Mouse (Mus musculus): ENCODE measurements around the gene 4930503B20Rik.

4930503B20Rik gene

GRCm38 (mm10) chr3:146650716-146651115 lies 401 bp downstream of the 4930503B20Rik start:
- no peak for DNase-seq

GRCm38 (mm10) chr3:146649311-146649894 lies 1.7 kb downstream of the 4930503B20Rik start:
- no peak for DNase-seq

DNA sequence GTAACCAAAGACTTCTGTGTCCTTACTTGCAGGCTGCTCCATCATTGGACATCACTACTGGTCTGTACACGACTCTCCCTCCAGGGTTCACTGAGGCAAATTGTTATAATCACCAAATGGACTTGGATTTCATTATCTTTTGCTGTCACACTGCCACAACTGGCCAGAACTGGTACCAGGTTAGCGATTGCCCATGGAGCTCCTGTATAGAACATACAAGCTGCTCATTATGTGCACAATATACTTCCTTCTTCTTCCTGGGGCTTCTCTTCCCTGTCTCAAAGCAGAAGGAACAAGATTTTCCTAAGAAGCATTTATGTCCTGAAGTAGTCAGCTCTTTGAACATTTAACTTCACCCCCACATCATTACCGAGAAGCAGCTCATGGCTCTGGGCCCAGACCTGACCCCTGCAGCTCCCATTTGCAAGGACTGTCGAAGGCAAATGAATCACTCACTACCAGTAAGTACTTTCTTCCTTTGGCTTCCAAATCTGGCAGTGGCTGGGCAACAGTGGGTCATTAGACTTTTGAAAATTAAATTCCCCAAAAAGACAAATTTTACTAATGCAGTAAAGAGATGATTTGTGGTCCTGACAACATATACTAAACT lies 9.2 kb downstream of the 4930503B20Rik start:
- DNase-seq: no peak

DNA sequence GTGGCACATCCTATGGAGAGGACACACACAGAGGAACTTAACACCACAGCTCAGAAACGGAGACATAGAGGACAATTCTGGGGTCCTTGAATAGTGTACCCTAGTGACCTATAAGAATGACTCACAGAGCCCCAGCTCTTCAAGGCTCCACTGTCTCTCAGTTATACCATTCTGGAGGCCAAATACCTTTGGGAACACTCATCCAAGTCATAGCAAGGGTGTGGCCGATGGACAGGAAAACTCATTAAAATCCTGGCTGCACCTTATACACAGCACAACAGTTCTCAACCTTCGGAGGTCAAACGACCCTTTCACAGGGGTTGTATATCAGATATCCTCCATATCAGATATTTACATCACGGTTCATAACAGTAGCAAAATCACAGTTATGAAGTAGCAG lies 18.6 kb downstream of the 4930503B20Rik start:
- no peak for DNase-seq

- DNase-seq: no peak
These were observed 22.7 kb downstream of the 4930503B20Rik start for GRCm38 (mm10) chr3:146628227-146628982.

- DNase-seq: no peak
These were observed 25.4 kb downstream of the 4930503B20Rik start for GRCm38 (mm10) chr3:146625766-146626165.

- DNase-seq: no peak
These were observed 29.2 kb downstream of the 4930503B20Rik start for GRCm38 (mm10) chr3:146621966-146622365.

GRCm38 (mm10) chr3:146620555-146621249 lies 30.4 kb downstream of the 4930503B20Rik start:
- peak; percentile 71 for DNase-seq

DNA sequence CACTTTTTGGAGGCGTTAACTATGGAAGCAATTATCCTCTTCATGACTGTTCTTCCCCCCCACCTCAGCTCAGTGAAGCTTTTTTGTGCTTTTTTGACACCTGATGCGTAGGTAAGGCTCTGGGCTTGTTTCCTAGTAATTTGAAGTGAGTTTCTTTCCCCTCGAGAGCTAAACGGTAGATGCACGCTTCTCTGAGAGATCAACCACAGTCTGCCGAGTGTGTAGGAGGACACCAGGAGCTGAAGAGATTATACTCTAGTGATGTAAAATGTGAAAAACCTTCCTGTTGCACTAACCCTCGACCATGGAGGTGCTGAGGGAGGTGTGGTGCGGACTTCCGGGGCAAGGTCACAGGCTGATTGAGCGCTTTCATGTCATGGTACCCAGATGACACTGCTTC lies 31.0 kb downstream of the 4930503B20Rik start:
- DNase-seq: no peak

- DNase-seq: no peak
These were observed 32.8 kb downstream of the 4930503B20Rik start for GRCm38 (mm10) chr3:146618357-146618756.

GRCm38 (mm10) chr3:146617946-146618345 lies 33.2 kb downstream of the 4930503B20Rik start:
- DNase-seq: no peak

DNA sequence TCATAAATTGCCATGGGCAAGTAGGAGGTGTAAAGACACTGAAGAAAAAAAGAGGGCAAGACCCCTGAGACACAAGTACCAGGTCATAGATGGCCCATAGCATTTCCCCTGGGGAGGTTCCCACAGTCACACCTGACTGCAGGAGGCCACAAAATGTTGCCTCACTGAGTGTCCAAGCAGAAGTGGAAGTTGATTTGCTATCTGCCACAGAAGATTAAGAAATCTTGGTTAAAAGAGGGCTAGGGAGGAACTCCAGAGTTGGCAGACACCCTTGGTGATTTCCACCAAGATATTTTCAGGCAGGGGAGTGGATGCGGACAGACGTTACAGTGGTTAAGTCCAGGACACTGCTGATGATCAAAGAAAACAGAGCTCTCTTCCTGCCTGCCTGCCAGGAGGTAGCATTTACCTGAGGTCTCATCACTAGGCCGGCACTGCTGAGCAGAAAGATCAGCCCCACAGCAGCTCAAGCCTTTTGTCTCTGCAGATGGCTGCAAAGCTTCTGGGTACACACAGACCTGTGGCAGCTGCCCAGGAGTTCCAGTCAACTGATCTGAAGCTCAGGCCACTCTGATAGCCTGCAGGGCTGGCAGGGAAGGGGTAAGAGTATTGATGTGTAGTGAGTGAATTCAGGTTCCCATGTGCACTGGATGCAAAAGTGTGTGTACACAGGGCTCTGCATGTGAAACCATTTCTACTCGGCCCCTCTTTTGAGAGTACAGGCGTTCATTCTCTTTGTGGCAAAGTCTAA lies 34.4 kb downstream of the 4930503B20Rik start:
- no peak for DNase-seq

- DNase-seq: no peak
These were observed 35.6 kb downstream of the 4930503B20Rik start, which contains the start of gene Dnase2b for GRCm38 (mm10) chr3:146615496-146615895. Dnase2b (minus strand) TSS chr3:146615596.

- no peak for DNase-seq
These were observed 39.3 kb downstream of the 4930503B20Rik start for GRCm38 (mm10) chr3:146611821-146612220.

DNA sequence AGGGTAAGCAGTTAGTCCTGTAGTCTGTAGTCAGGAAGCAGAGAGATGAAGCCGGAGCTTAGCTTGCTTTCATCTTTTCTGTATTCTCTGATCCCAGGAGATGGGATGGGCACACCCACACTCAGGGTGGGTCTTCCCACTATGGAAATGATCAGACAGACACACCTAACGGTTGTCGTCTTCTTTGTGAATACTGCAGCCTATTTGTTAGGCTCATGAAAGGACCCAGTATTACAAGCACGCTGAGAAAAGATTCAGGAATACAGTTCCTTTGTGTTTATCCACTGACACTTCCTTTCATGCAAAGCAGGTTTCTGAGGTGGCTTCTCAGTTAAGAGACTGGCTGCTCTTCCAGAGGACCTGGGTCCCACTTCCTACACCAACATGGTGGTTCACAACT lies 39.9 kb downstream of the 4930503B20Rik start:
- DNase-seq: no peak

DNA sequence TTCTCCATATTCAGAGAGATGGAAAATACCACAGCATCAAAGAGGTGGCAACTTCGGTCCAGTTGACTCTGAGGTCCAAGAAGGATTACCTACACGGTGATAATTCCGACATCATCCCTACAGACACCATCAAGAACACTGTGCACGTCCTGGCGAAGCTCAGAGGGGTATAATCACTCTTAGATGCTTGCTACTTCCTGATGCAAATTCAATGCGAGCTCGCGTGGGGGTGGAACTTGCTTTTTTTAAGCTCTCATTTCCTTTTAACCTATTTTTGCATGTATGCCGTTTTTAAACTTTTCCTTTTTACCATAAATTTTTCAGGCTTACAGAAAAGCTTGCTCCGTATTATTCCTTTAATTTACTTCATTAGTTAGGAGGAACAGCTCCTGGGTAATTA lies 40.8 kb downstream of the 4930503B20Rik start:
- no peak for DNase-seq

- no peak for DNase-seq
These were observed 43.7 kb downstream of the 4930503B20Rik start for GRCm38 (mm10) chr3:146607368-146607767.

GRCm38 (mm10) chr3:146604647-146605046 lies 46.5 kb downstream of the 4930503B20Rik start:
- no peak for DNase-seq

GRCm38 (mm10) chr3:146602531-146602930 lies 48.6 kb downstream of the 4930503B20Rik start:
- no peak for DNase-seq

GRCm38 (mm10) chr3:146601205-146601604 lies 49.9 kb downstream of the 4930503B20Rik start:
- no peak for DNase-seq

DNA sequence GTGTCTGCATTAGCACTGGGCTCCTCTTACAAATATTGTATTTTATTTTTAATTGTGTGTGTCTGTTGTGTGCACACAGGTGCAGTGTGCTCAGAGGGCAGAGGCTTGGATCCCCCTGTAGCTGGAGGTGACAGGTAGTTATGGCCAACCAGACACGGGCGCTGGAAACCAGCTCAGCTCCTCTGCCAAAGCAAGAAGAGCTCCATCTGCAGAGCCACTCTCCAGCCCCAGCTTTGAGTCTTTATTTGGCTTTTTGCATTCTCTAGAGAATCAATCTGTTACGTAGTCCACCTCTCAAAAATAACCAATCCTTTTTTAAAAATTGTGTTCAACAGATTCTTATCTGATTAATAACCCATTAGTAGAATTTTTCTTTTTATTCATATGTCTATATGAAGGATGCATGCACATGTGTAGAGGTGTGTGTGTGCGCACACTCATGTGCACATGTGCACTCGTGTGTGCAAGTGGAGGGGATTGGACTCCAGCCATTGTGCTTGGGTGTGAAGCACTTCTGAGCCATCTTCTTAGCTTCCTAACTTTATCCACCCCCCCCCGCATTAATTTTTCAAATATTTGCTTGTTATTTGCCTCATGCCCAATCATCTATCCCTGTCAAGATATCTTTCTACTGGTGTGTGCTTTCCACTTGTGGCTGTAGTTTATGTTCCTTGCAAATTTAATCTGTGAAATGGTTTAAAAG lies 51.8 kb downstream of the 4930503B20Rik start:
- no peak for DNase-seq

- DNase-seq: no peak
These were observed 52.7 kb downstream of the 4930503B20Rik start for GRCm38 (mm10) chr3:146598411-146598810.

Measured in cerebellum, adult 11 months (tissue).